Mouse (Mus musculus) brain, embryonic 14.5 days (tissue): Measurements from ENCODE around the gene Vps4b.

ENCODE experiments used
- CTCF ChIP-seq: fragments of 200-500 bp; IDR thresholded peaks from 2 replicates; pipeline ENCODE4 v1.5.1; 2012; ENCODE audit warnings: inconsistent platforms, mild to moderate bottlenecking, moderate library complexity, borderline replicate concordance; ENCODE audit not compliant: insufficient read depth, insufficient read length; ENCODE audit errors: extremely low read depth
- POLR2A ChIP-seq: fragments of 200-500 bp; IDR thresholded peaks from 2 replicates; pipeline ENCODE4 v1.6.1; 2012; ENCODE audit warnings: mild to moderate bottlenecking, inconsistent platforms, borderline replicate concordance; ENCODE audit not compliant: poor library complexity, insufficient read depth, insufficient read length, severe bottlenecking; ENCODE audit errors: extremely low read depth

DNA sequence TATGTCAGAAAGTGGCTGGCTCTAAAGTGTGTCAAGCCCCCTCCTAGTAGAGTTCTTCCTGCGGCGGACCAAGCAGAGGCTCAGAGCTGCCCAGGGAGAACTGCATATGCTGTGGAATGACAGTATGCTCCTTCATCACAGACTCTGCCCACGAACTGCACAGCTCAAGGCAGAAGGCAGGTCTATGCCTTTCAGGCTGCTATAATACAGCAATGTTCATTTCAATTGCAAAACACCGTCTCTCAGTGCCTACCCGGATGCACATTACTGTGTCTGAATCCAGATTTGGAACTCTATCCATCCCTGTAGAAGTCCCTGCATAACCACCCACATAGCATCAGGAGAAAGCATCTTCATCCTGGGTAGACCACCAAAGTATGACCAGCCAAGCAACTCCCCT lies 56.7 kb downstream of the Vps4b start:
- TF ChIP-seq CTCF: no peak
- TF ChIP-seq POLR2A: no peak
